Mouse (Mus musculus): ENCODE measurements at regions not wholly inside any gene's neighbourhood (a gene's known extent, or its start where the extent isn't known, plus 50 kb on each side); places are given as distances from the start of the nearest gene placed in this dataset.
A peak's percentile ranks its signal among the peaks of the same experiment; 100 is the strongest.

DNA sequence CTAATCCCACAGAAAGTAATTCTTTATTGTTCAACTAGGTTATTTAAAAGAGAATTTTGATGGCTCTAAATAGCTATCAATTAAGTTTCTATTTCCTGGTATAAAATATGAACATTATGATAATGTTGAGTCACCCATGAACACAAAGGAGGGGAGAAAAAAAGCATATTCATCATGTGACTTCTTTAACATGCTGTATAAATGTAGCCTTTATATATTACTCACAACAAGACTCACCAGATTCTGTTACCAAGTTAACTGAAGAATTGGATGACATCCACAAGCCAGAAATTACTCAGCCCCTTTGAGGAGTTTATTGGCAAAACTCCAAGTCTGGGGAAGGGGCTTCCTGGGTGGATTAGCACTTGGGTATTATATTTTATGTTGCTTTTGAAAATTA is 648.5 kb downstream of the Tfap2b start:
- ATAC-seq (no peak), DNase-seq (ENCODE audit: low read depth, low spot score) (no peak)
- no peak for TF ChIP-seq CTCF (IDR thresholded peaks at IDR 0.05)
- in situ Hi-C loops (cut with MboI; ENCODE audit: low pct_unique_long_range_greater_than_20kb), result no loop called here
- peaks cover 11% of the 10 kb centered on the region for H3K27me3 ChIP-seq
- CTCF ChIA-PET, result no interaction called here
- POLR2A ChIA-PET, result no interaction called here

DNA sequence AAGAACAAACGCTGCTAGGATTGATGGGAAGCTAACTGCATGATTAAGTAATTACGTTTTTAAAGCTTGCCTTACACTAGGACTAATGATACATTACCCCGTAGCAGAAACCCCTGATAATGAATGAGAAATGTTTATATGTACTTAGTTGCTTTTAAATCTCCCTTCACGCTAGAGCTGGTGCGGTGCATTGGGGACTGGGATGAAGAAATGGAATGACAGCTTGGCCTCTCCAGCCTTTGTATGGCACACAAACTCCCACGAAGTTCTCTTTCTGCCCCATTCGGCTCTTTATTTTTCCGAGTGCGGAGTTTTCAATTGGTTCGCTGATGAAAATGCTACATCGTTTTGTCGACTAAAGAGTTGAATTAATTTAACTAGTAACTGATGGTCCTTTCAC is 659.8 kb downstream of the Tfap2b start:
- in situ Hi-C loops (cut with MboI; ENCODE audit: low pct_unique_long_range_greater_than_20kb), result no loop called here
- ATAC-seq, result no peak
- TF ChIP-seq CTCF (IDR thresholded peaks at IDR 0.05), result no peak
- no peak for DNase-seq (ENCODE audit: low read depth, low spot score)
- POLR2A ChIA-PET, result no interaction called here
- CTCF ChIA-PET, result no interaction called here
- peaks cover 15% of the 10 kb centered on the region for H3K27me3 ChIP-seq

DNA sequence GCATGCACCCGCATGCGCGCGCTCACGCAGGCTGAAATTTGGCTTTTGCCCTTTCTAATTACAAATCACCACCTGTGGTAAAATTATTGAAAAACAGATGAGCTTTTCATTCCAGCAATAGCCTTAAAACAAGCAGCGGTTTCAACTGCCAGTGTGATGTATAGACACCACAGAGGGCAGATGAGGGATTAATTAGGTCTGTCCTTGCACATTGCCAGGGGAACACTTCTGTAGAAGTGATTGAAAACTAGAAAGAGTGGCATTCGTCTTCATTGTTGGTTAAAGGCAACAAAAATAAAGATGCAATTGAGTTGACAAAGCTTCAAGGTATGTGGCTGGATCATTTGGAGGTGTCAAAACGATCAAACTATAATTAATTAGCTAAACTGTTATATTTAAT is 672.5 kb downstream of the Tfap2b start:
- ATAC-seq, result no peak
- TF ChIP-seq CTCF (IDR thresholded peaks at IDR 0.05), result no peak
- ChIA-PET CTCF (no interaction called here), POLR2A (no interaction called here)
- in situ Hi-C loops (cut with MboI; ENCODE audit: low pct_unique_long_range_greater_than_20kb), result no loop called here
- DNase-seq (ENCODE audit: low read depth, low spot score), result no peak
- peaks cover 8% of the 10 kb centered on the region for H3K27me3 ChIP-seq

GRCm38 (mm10) chr1:19899426-19899825 is 690.7 kb downstream of the Tfap2b start:
- ATAC-seq (no peak), DNase-seq (ENCODE audit: low read depth, low spot score) (no peak)
- TF ChIP-seq CTCF (IDR thresholded peaks at IDR 0.05), result no peak
- CTCF ChIA-PET, result no interaction called here
- in situ Hi-C loops (cut with MboI; ENCODE audit: low pct_unique_long_range_greater_than_20kb), result no loop called here
- POLR2A ChIA-PET, result no interaction called here
- H3K27me3 ChIP-seq, result peaks cover 18% of the 10 kb centered on the region

- no peak for ATAC-seq
- in situ Hi-C loops (cut with MboI; ENCODE audit: low pct_unique_long_range_greater_than_20kb), result no loop called here
- no peak for DNase-seq (ENCODE audit: low read depth, low spot score)
- ChIA-PET CTCF (no interaction called here), POLR2A (no interaction called here)
- H3K27me3 ChIP-seq, result peaks cover 15% of the 10 kb centered on the region
- no peak for TF ChIP-seq CTCF (IDR thresholded peaks at IDR 0.05)
These were observed 691.2 kb downstream of the Tfap2b start for GRCm38 (mm10) chr1:19899889-19900310.

- CTCF ChIA-PET, result interaction anchor here (1.0 kb wide), 1 partner anchor 81 kb away, joined by 3 read pairs; no protein-coding TSS in a partner anchor
- H3K27me3 ChIP-seq, result peaks cover 14% of the 10 kb centered on the region
- no peak for DNase-seq (ENCODE audit: low read depth, low spot score)
- in situ Hi-C loops (cut with MboI; ENCODE audit: low pct_unique_long_range_greater_than_20kb), result no loop called here
- ATAC-seq, result no peak
- TF ChIP-seq CTCF (IDR thresholded peaks at IDR 0.05), result no peak
- POLR2A ChIA-PET, result no interaction called here
These were observed 692.3 kb downstream of the Tfap2b start for GRCm38 (mm10) chr1:19900983-19901531.

- H3K27me3 ChIP-seq, result peaks cover 20% of the 10 kb centered on the region
- ATAC-seq (no peak), DNase-seq (ENCODE audit: low read depth, low spot score) (no peak)
- ChIA-PET POLR2A (no interaction called here), CTCF (no interaction called here)
- TF ChIP-seq CTCF (IDR thresholded peaks at IDR 0.05), result no peak
- in situ Hi-C loops (cut with MboI; ENCODE audit: low pct_unique_long_range_greater_than_20kb), result no loop called here
These were observed 703.6 kb downstream of the Tfap2b start for GRCm38 (mm10) chr1:19912194-19912846.

- DNase-seq (ENCODE audit: low read depth, low spot score), result no peak
- peaks cover 20% of the 10 kb centered on the region for H3K27me3 ChIP-seq
- no peak for ATAC-seq
- in situ Hi-C loops (cut with MboI; ENCODE audit: low pct_unique_long_range_greater_than_20kb), result no loop called here
- TF ChIP-seq CTCF (IDR thresholded peaks at IDR 0.05), result no peak
- CTCF ChIA-PET, result no interaction called here
- POLR2A ChIA-PET, result no interaction called here
These were observed 699.1 kb downstream of the Pkhd1 start for GRCm38 (mm10) chr1:19918762-19919161.

DNA sequence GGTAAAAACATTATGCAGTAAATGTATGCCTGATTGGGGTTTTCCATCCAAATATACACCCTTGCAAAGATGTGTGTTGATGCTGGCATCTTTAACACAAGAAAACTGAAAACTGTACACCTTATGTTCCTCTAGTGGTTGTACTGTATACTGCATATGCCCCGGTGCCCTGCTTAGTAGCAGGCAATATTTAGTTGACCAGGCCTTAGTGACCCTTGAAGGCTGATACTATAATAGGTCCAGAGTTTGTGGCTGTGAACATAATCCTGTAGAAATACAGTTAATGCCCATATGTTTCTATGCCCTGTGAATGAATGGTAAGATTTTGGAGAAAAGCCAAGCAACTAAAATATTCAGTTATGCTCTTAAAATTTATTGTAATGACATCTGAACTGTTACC is 690.7 kb downstream of the Pkhd1 start:
- ATAC-seq (no peak), DNase-seq (ENCODE audit: low read depth, low spot score) (no peak)
- H3K27me3 ChIP-seq, result peaks cover 17% of the 10 kb centered on the region
- ChIA-PET POLR2A (no interaction called here), CTCF (interaction anchor here (1.6 kb wide), 1 partner anchor 16 kb away, joined by 3 read pairs; no protein-coding TSS in a partner anchor)
- no peak for TF ChIP-seq CTCF (IDR thresholded peaks at IDR 0.05)
- in situ Hi-C loops (cut with MboI; ENCODE audit: low pct_unique_long_range_greater_than_20kb), result no loop called here

DNA sequence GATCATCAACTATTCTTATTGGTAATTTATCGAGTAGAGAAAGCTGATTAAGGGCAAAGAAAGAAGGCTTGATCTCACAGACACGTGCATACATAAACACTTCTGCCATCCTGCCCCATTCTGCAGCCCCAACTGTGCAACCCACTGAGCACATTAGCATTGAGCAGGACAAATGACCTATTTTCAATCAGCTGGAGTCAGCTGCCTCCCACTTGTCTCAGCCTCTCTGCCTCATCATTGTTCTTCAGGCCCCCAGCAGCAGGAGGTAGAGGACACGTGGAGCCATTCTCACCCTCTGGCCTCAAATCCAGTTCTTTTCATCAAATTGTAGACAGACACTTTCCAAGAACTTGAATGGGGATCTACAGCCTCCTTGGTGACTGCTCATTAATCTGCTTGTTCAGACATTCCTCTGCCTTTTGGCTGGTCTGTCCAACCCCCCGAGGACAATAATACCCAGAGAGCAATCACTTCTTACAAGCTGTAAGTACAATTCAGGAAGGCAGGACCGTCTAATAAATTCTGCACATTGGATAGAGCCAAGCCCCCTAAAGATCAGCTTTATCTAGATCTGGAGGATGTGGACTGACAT is 690.0 kb downstream of the Pkhd1 start:
- in situ Hi-C loops (cut with MboI; ENCODE audit: low pct_unique_long_range_greater_than_20kb), result no loop called here

GRCm38 (mm10) chr1:19951050-19951679 is 666.7 kb downstream of the Pkhd1 start:
- DNase-seq (ENCODE audit: low read depth, low spot score), result no peak
- ChIA-PET POLR2A (no interaction called here), CTCF (interaction anchor here (1.4 to 1.5 kb wide), 2 partner anchors 9 to 10 kb away, joined by 4 to 6 read pairs; no protein-coding TSS in a partner anchor)
- peak; percentile 60 for ATAC-seq
- H3K27me3 ChIP-seq, result peaks cover 20% of the 10 kb centered on the region
- in situ Hi-C loops (cut with MboI; ENCODE audit: low pct_unique_long_range_greater_than_20kb), result no loop called here
- no peak for TF ChIP-seq CTCF (IDR thresholded peaks at IDR 0.05)

More for the DNA sequence above, 690.0 kb downstream of the Pkhd1 start:
- no peak for TF ChIP-seq CTCF (IDR thresholded peaks at IDR 0.05)
- H3K27me3 ChIP-seq, result peaks cover 13% of the 10 kb centered on the region
- ChIA-PET POLR2A (no interaction called here), CTCF (no interaction called here)
- DNase-seq (ENCODE audit: low read depth, low spot score), result no peak
- ATAC-seq, result no peak
